ENCODE assay signal across 14 mouse cellular contexts in the genomic region with DNA sequence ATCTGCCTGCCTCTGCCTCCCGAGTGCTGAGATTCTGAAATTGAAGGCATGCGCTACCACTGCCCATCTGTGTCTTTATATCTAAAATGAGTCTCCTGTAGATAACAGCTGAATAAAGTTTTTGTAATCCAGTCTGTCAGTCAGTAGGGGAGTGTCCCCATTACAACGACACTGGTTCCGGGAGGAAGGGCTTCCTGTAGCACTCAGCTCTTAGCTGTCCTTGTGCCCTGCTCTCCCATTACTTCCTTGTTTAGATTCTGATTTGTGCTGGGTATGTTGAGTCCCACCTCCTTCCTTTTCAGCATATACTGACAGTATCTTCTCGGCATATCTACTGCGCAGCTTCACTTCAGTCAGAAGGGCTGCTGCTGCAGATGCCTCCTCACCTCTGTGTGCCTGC.
"Had no signal": no experiment of that assay in that cellular context is flagged by ENCODE, and none has a peak within 500 bp of the region (broad histone marks: within the 10 kb centered on the region; RNA-seq: fewer than 3 reads in every experiment).

No protein-coding gene starts in this region.

- H3K4me2 ChIP-seq: limb, embryonic 12.5 days; liver, embryonic 12.5 days; midbrain, embryonic 13.5 days; neural tube, embryonic 15.5 days; stomach, embryonic 15.5 days had no signal

- H3K9ac ChIP-seq: limb, embryonic 12.5 days; liver, embryonic 12.5 days; midbrain, embryonic 13.5 days; neural tube, embryonic 15.5 days; stomach, embryonic 15.5 days had no signal

- DNase-seq: kidney, adult 8-10 months; kidney, postnatal 25 days; layer of hippocampus, adult 9-11 months; layer of hippocampus, postnatal 36 days; right cerebral cortex, adult 18-20 months; spleen, adult 18-20 months; thymus, adult 2 months; thymus, postnatal 36 days had no signal

- H3K27me3 ChIP-seq: limb, embryonic 12.5 days; liver, embryonic 12.5 days; midbrain, embryonic 13.5 days; neural tube, embryonic 15.5 days; stomach, embryonic 15.5 days had no signal

- H3K27ac ChIP-seq: limb, embryonic 12.5 days; liver, embryonic 12.5 days; midbrain, embryonic 13.5 days; neural tube, embryonic 15.5 days; stomach, embryonic 15.5 days had no signal

- H3K4me3 ChIP-seq: limb, embryonic 12.5 days; liver, embryonic 12.5 days; midbrain, embryonic 13.5 days; neural tube, embryonic 15.5 days; stomach, embryonic 15.5 days had no signal

- H3K9me3 ChIP-seq: liver, embryonic 12.5 days; midbrain, embryonic 13.5 days; neural tube, embryonic 15.5 days; stomach, embryonic 15.5 days had no signal

- ATAC-seq: intestine, postnatal 0 days; liver, embryonic 12.5 days; midbrain, embryonic 13.5 days had no signal

- H3K4me1 ChIP-seq: limb, embryonic 12.5 days; liver, embryonic 12.5 days; midbrain, embryonic 13.5 days; neural tube, embryonic 15.5 days; stomach, embryonic 15.5 days had no signal
